Mouse (Mus musculus) C2C12 (cell line): ENCODE measurements at regions not wholly inside any gene's neighbourhood (a gene's known extent, or its start where the extent isn't known, plus 50 kb on each side); places are given as distances from the start of the nearest gene placed in this dataset.

Experiments
- CTCF ChIP-seq: IDR thresholded peaks from one replicate; pipeline ENCODE4 v1.5.1; 2011; ENCODE audit not compliant: control insufficient read depth, insufficient read depth, insufficient read length
- MYOG ChIP-seq: IDR thresholded peaks from one replicate; pipeline ENCODE4 v1.6.1; 2011; ENCODE audit not compliant: control insufficient read depth, insufficient read length; ENCODE audit errors: extremely low read depth
- USF1 ChIP-seq: IDR thresholded peaks from one replicate; pipeline ENCODE4 v1.6.1; 2011; ENCODE audit warnings: low read depth, mild to moderate bottlenecking, control low read depth, moderate library complexity

DNA sequence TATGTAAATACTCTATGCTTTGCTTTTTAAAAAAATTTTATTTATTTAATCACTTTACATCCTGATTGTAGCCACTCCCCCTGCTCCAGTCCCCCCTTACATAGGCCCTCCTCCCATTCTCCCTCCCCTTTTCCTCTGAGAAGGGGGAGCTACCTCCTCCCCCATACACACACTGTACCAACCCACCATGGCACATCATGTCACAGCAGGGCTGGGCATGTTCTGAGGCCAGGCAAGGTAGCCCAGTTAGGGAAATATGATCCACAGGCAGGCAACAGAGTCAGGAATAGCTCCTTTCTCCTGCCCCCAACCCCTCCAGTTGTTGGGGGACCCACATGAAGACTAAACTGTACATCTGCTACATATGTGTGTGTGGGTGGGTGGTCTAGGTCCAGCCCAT is 1130.7 kb upstream of the Gulo start:
- no peak for TF ChIP-seq USF1
- TF ChIP-seq CTCF, result no peak
- TF ChIP-seq MYOG, result no peak
